Mouse (Mus musculus): ENCODE measurements at regions not wholly inside any gene's neighbourhood (a gene's known extent, or its start where the extent isn't known, plus 50 kb on each side); places are given as distances from the start of the nearest gene placed in this dataset.

DNA sequence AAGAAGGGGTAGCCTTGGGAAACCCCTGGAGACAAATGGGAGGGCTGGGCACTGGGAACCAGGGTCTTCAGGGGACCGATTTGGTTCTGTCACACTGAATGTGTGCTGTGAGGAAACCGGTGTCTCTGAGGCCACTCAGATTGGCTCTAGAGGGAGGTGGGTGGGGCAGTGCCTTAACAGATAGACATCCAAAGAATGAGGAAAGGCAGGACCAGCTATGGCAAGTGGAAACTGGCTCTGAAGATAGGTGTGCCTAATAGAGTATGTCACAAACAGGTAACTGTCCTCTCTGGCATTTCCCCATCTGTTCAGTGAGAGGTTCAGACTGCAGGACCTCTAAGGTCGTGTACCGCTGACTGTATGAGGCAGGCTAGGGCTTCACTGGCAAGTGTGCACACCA, 53.3 kb upstream of the Shisal1 start:
- in situ Hi-C loops (cut with MboI, MseI), result no loop called here

DNA sequence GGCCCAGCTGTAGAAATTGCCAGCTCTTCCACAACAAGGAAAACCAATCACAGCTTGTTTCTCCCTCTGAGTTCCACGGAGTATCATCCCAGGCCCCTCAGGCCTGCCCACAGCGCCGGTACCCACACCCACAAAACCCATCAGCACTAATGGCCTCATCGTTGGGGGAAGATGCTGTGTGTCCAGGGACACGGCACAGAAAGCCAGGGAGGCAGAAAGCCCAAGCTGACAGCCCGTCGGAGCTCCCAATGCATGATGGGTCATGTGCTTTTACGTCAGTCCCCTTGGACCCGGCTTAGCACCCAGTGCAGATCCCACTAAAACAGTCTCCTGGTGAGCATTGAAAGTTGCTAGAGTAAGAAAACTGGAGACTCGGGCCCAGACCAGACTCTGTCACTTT, 50.2 kb upstream of the Shisal1 start:
- in situ Hi-C loops (cut with MboI, MseI), result loop anchor here in 1 of 2 experiments (25.0 kb wide), 1 partner anchor 1040 kb away; no protein-coding TSS in a partner anchor
